Mouse (Mus musculus): Measurements from ENCODE around the gene Acot8. TPM values are rescaled to one million over a fixed set of nuclear protein-coding genes. Genes with fewer than 3 reads are reported as not detected.

Acot8 gene
- polyA plus RNA-seq, 1 experiment: 36.5 TPM

DNA sequence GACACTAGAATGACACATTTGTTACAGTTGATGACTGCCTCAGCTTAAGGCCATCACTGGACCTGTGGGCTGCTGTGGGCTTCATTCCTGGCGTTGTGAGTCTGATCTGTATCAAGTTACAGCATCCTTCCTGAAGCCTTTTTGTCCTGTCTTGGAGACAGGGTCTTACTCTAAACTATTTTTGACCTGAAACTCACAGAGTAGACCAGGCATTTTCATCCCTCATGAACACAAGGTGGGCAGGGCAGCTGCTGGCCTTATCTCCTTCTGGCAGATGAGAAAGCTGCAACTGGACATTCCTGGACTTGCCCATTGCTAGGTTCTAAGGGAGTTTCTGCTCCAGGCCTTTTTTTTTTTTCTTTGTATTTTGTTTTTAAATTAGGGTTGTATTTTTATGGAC is 46.0 kb downstream of the Acot8 start:
- H3K4me1 ChIP-seq (ENCODE audit: control insufficient read depth, insufficient read depth, low read length): peaks cover 10% of the 10 kb centered on the region; the same call in 1 of the 2 replicates
- WGBS: 76% methylated on average over 1 of the region's 1 CpGs
- H3K4me3 ChIP-seq (replicated peaks; ENCODE audit: insufficient read depth, low read depth, low read length): no peak overlapping the region
- TF ChIP-seq POLR2A (IDR thresholded peaks at IDR 0.05; ENCODE audit: borderline replicate concordance, insufficient read depth, low read length): no peak
- no peak for TF ChIP-seq CTCF (IDR thresholded peaks at IDR 0.05; ENCODE audit: borderline replicate concordance, insufficient read depth, low read depth, low read length)
- no peak overlapping the region for H3K27ac ChIP-seq (ENCODE audit: insufficient read depth, low read length)
- no peak for DNase-seq
- no peaks in the 10 kb centered on the region for H3K27me3 ChIP-seq (ENCODE audit: control insufficient read depth, insufficient read depth, low read length)

DNA sequence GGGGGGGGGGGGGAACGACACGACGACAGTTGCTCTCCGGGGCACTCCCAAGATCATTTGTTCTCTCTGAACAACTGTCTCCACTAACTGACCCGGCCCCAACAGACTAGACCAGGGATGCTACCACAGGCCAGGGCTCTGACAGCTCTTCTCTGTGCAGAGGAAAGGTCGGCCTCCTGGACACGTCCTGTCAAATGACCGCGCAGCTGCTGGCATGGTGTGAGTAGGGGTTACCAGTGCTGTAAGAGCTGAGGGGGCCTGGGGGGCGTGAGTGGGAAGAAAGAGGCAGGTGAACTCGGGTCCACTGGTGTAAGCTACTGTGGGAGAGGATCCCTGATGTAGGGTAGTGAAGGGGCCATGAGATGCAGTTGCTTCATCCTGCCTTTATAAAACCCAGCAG is 46.8 kb downstream of the Acot8 start:
- 93% methylated on average over 11 of the region's 11 CpGs for WGBS
- peaks cover 10% of the 10 kb centered on the region; the same call in 1 of the 2 replicates for H3K4me1 ChIP-seq (ENCODE audit: control insufficient read depth, insufficient read depth, low read length)
- no peak overlapping the region for H3K4me3 ChIP-seq (replicated peaks; ENCODE audit: insufficient read depth, low read depth, low read length)
- H3K27me3 ChIP-seq (ENCODE audit: control insufficient read depth, insufficient read depth, low read length): no peaks in the 10 kb centered on the region
- TF ChIP-seq POLR2A (IDR thresholded peaks at IDR 0.05; ENCODE audit: borderline replicate concordance, insufficient read depth, low read length) (no peak), CTCF (IDR thresholded peaks at IDR 0.05; ENCODE audit: borderline replicate concordance, insufficient read depth, low read depth, low read length) (no peak)
- H3K27ac ChIP-seq (ENCODE audit: insufficient read depth, low read length): no peak overlapping the region
- DNase-seq: no peak

DNA sequence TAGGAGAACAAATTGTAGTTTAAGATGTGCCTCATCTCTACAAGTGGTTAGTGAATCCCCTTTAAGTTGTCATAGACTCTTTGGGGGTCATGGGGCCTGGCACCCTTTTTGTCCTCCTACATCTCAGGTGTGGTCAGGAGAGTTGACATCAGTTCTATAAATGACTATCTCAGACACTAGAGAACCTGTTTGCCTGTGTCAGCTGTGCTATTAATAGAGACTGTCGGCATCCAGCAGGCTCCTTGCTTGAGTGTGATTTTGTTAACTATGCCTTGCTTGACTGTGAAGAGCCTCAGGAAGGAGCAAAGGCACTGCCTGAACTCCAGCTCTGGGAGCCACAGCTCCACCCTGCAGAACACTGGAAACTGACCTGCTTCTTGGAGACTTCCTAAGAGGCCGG is 49.9 kb downstream of the Acot8 start:
- no peaks in the 10 kb centered on the region for H3K27me3 ChIP-seq (ENCODE audit: control insufficient read depth, insufficient read depth, low read length)
- DNase-seq: no peak
- H3K27ac ChIP-seq (ENCODE audit: insufficient read depth, low read length): no peak overlapping the region
- H3K4me3 ChIP-seq (replicated peaks; ENCODE audit: insufficient read depth, low read depth, low read length): no peak overlapping the region
- 43% methylated on average over 2 of the region's 2 CpGs for WGBS
- H3K4me1 ChIP-seq (ENCODE audit: control insufficient read depth, insufficient read depth, low read length): no peaks in the 10 kb centered on the region; the same call in 1 of the 2 replicates
- TF ChIP-seq CTCF (IDR thresholded peaks at IDR 0.05; ENCODE audit: borderline replicate concordance, insufficient read depth, low read depth, low read length) (no peak), POLR2A (IDR thresholded peaks at IDR 0.05; ENCODE audit: borderline replicate concordance, insufficient read depth, low read length) (no peak)

DNA sequence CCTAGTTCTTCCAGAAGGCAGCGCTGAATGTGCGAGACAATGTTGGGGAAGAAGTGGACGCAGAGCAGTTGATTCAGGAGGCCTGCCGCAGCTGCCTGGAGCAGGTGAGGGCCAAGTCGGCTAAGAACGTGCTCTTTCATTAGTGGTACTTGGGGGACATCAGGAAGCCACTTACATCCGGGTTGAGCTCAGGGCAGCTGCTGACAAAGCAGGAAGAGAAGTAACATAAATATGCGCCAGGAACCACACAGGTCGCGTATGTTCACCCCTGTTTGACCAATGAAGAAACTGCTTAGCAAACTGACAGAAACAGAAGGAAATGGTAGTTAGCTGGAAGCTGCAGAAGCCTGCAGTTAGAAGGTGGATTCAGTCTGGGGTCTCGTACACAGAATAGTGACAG is 50.6 kb downstream of the Acot8 start:
- Histone ChIP-seq H3K4me3 (replicated peaks; ENCODE audit: insufficient read depth, low read depth, low read length) (no peak overlapping the region), H3K4me1 (ENCODE audit: control insufficient read depth, insufficient read depth, low read length) (no peaks in the 10 kb centered on the region; the same call in 1 of the 2 replicates), H3K27me3 (ENCODE audit: control insufficient read depth, insufficient read depth, low read length) (no peaks in the 10 kb centered on the region), H3K27ac (ENCODE audit: insufficient read depth, low read length) (no peak overlapping the region)
- 88% methylated on average over 11 of the region's 11 CpGs for WGBS
- no peak for DNase-seq
- TF ChIP-seq POLR2A (IDR thresholded peaks at IDR 0.05; ENCODE audit: borderline replicate concordance, insufficient read depth, low read length) (no peak), CTCF (IDR thresholded peaks at IDR 0.05; ENCODE audit: borderline replicate concordance, insufficient read depth, low read depth, low read length) (no peak)

DNA sequence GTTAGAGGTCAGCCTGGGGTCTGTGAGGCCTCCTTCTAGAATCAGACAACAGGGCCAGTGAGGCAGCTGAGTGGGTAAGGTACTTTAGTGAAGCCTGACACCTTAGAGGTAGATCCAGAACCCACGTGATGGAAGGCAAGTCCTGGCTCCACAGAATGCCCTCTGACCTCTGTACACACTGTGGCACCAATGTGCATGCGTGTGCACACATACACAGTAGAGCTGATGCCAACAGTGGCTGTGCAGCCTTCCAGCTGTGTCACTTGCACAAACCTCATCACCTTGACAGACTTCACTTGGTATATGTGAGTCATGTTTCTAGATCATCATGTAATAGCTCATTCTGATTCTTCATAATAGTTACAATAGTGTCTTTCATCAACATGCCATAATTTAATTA is 52.2 kb downstream of the Acot8 start:
- no peak overlapping the region for H3K4me3 ChIP-seq (replicated peaks; ENCODE audit: insufficient read depth, low read depth, low read length)
- TF ChIP-seq POLR2A (IDR thresholded peaks at IDR 0.05; ENCODE audit: borderline replicate concordance, insufficient read depth, low read length): no peak
- WGBS: 84% methylated on average over 2 of the region's 2 CpGs
- H3K27ac ChIP-seq (ENCODE audit: insufficient read depth, low read length): no peak overlapping the region
- no peak for DNase-seq
- H3K27me3 ChIP-seq (ENCODE audit: control insufficient read depth, insufficient read depth, low read length): no peaks in the 10 kb centered on the region
- H3K4me1 ChIP-seq (ENCODE audit: control insufficient read depth, insufficient read depth, low read length): peaks cover under 1% of the 10 kb centered on the region

DNA sequence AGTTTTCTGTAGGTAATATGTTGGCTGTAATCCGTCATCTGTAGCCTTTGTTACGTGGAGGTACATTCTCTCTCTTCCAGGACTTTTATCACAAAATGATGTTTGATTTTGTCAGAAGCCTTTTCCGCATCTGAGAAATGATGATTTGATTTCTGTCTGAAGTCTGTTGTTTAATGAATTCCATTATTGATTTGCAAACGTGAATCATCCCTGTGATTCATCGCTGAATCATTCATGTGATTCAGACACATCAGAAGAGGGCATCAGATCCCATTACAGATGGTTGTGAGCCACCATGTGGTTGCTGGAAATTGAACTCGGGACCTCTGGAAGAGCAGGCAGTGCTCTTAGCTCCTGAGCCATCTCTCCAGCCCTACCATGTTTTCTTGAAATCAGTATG is 55.7 kb downstream of the Acot8 start:
- no peak for TF ChIP-seq POLR2A (IDR thresholded peaks at IDR 0.05; ENCODE audit: borderline replicate concordance, insufficient read depth, low read length)
- no peak for TF ChIP-seq CTCF (IDR thresholded peaks at IDR 0.05; ENCODE audit: borderline replicate concordance, insufficient read depth, low read depth, low read length)
- 82% methylated on average over 6 of the region's 6 CpGs for WGBS
- no peaks in the 10 kb centered on the region for H3K27me3 ChIP-seq (ENCODE audit: control insufficient read depth, insufficient read depth, low read length)
- no peak overlapping the region for H3K27ac ChIP-seq (ENCODE audit: insufficient read depth, low read length)
- no peak for DNase-seq
- H3K4me3 ChIP-seq (replicated peaks; ENCODE audit: insufficient read depth, low read depth, low read length): no peak overlapping the region
- peaks cover 12% of the 10 kb centered on the region for H3K4me1 ChIP-seq (ENCODE audit: control insufficient read depth, insufficient read depth, low read length)

DNA sequence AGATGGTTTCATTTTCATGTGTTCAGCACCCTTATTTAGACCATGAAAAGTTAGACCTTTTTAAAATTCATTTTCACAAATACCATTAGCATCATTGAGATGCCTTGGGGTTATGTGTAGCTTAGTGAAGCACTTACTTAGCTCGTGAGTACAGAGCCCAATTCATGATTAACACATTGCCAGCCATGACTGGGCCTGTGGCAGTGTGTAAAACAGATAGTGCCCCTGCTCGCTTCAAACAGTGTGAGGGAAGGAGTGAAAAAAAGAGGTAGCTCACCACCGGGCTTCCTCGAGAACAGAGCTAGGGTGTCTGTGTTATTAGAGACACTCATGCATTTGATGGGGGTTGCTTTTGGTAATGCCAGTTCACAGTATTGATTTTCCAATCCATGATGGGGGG is 56.5 kb downstream of the Acot8 start:
- Histone ChIP-seq H3K4me3 (replicated peaks; ENCODE audit: insufficient read depth, low read depth, low read length) (no peak overlapping the region), H3K27me3 (ENCODE audit: control insufficient read depth, insufficient read depth, low read length) (no peaks in the 10 kb centered on the region), H3K27ac (ENCODE audit: insufficient read depth, low read length) (no peak overlapping the region), H3K4me1 (ENCODE audit: control insufficient read depth, insufficient read depth, low read length) (peaks cover 12% of the 10 kb centered on the region)
- WGBS: 78% methylated on average over 4 of the region's 4 CpGs
- no peak for TF ChIP-seq CTCF (IDR thresholded peaks at IDR 0.05; ENCODE audit: borderline replicate concordance, insufficient read depth, low read depth, low read length)
- TF ChIP-seq POLR2A (IDR thresholded peaks at IDR 0.05; ENCODE audit: borderline replicate concordance, insufficient read depth, low read length): no peak
- DNase-seq: no peak

DNA sequence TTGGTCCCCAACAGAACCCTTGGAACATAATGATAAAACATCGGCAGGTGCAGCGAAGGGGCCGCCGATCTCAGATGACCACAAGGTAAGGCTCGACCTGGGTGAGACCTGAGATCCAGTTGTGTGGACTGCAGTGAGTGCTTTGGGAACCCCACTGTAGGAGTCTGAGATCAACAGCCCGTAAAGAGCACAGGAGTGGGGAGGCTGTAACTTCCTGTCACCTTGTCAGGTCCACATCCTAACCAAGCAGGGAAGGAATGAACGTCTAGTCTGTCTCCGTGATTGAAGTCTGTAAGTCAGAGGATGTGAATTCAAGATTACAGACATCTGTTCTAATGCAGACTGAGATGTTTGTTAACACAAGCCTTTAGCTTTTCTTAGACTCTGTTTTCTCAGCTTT is 58.0 kb downstream of the Acot8 start:
- H3K4me1 ChIP-seq (ENCODE audit: control insufficient read depth, insufficient read depth, low read length): peaks cover 12% of the 10 kb centered on the region
- WGBS: 47% methylated on average over 8 of the region's 8 CpGs
- H3K27ac ChIP-seq (ENCODE audit: insufficient read depth, low read length): no peak overlapping the region; the same call in 1 of the 2 replicates
- no peaks in the 10 kb centered on the region for H3K27me3 ChIP-seq (ENCODE audit: control insufficient read depth, insufficient read depth, low read length)
- no peak for TF ChIP-seq POLR2A (IDR thresholded peaks at IDR 0.05; ENCODE audit: borderline replicate concordance, insufficient read depth, low read length)
- no peak for TF ChIP-seq CTCF (IDR thresholded peaks at IDR 0.05; ENCODE audit: borderline replicate concordance, insufficient read depth, low read depth, low read length)
- peak overlapping the region; percentile 91 for H3K4me3 ChIP-seq (replicated peaks; ENCODE audit: insufficient read depth, low read depth, low read length)
- DNase-seq: no peak

Measured in cerebellum, adult 2 months (tissue).